Mouse (Mus musculus) monocyte, adult 5-6 weeks (primary cell): ENCODE data around the gene Ascc1. TPM values are rescaled to one million over a fixed set of nuclear protein-coding genes. Genes with fewer than 3 reads are reported as not detected.
A peak's percentile ranks its signal among the peaks of the same experiment; 100 is the strongest.
"Not testable (repeated sequence)": the region's sequence is repeated elsewhere in the genome, so short reads cannot be mapped to it uniquely, and the experiment has no call there.

ENCODE experiments used
- ATAC-seq: fragments of 153-309, 156-312 bp; replicated peaks from 2 replicates; pipeline ENCODE4 v1.8.0; 2017; ENCODE audit warnings: mild to moderate bottlenecking; ENCODE audit not compliant: low TSS enrichment, insufficient number of reproducible peaks, severe bottlenecking, poor library complexity, low FRiP score
- total RNA-seq: library from RNA; stranded (forward); fragments of 200-1000, 200-491, 200-594 nt; gene quantifications from 3 replicates; pipeline ENCODE4 v1.2.3, GENCODE M21; 2017

Gene Ascc1
- total RNA-seq, 1 experiment from 2014 or later: 13.0 TPM

DNA sequence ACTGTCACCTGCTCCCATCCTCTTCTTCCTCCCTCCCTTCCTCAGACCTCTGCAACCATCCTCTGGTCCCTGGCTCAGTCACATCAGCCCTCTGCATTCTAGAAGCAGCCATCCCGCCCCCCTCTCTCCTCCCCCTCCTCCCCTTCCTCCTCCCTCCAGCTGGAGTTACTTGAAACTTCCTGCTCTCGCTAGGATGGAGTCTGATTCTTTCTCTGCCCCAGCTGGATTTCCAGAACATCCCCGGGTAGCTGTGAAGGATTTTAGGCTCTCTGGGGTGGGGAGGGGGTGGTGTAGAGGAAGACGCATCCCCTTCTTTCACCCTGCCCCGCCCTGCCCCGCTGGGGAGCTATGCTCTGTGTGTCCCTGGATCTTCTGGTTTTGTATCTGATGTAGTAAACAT is 130.9 kb downstream of the Ascc1 start:
- no peak for ATAC-seq

- no peak for ATAC-seq
Observed at GRCm38 (mm10) chr10:60134201-60134600, 131.6 kb downstream of the Ascc1 start.

DNA sequence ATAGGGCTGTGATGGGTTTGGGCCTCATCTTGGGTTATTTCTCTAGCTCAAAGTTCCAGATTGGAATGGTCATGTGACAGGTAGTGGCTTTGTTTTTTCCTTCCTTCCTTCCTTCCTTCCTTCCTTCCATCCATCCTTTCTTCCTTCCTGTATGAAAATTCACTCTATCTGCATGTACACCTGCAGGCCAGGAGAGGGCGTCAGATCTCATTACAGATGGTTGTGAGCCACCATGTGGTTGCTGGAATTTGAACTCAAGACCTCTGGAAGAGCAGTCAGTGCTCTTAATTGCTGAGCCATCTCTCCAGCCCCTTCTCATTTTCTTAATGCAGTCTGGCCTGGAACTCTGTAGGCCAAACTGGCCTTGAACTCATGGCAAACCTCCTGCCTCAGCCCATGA is 133.4 kb downstream of the Ascc1 start:
- not testable (repeated sequence) for ATAC-seq

GRCm38 (mm10) chr10:60136935-60137334 is 134.3 kb downstream of the Ascc1 start:
- no peak for ATAC-seq

DNA sequence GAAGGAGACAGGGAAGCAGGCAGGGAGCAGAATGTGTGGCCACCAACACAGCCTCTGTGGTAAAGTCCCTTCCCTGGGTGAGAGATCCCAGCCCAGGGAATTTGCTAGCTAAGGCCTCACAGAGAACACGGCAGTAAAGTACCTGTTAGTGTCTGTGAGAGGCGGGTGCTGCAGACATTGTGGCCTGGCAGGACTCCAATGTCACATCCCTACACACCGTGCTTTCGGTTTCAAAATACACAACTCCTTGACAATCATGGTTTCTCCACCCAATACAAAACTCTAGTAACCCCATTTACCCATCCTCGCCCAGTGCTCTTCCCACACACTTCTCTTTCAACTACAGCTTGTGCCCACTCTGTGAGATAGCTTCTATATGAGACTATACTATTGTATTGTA is 136.1 kb downstream of the Ascc1 start:
- no peak for ATAC-seq

DNA sequence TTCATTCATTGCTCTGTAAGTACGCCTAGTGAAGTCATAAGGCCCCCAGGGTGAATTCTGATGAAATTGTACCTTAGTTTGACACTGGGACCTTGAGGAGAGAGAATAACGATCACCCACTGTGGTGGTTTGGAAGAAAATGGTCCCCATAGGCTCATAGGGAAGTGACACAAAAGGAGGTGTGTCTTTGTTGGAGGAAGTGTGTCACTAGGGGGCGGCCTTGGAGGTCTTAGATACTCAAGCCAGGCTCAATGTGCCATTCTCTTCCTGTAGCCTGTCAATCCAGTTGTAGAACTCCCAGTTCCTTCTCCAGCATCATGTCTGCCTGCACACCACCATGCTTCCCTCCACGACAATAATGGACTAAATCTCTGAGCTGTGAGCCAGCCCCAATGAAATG is 138.1 kb downstream of the Ascc1 start:
- no peak for ATAC-seq

- ATAC-seq: no peak
Observed at GRCm38 (mm10) chr10:60141656-60142160, 139.1 kb downstream of the Ascc1 start.

DNA sequence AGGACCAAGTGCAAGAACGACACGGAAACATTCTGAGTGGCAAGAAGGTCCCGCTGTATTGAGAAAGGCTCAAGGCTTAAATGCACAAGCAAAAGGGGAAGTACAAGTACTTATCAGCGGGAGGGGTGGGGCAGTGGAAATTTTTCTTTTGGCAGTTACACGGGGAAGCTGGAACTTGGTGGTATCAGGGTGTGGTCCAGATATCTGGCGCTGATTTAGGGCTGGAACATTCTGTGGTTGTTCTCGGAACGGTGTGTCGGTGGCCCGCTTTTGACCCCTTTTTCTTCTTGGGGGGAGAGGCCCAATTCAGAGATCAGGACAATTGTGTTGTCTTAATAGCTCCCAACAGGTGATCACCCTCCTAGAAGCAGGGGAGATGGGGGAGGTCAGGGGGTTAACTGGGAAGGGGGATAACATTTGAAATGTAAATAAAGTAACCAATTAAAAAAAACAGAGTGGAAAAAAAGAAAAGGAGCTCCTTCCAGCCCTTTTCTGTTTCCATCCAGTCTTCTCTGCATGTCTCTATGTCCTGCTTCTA is 145.0 kb downstream of the Ascc1 start:
- ATAC-seq: not testable (repeated sequence)

- ATAC-seq: peak; percentile 60; the same call in 1 of the 2 replicates
Observed at GRCm38 (mm10) chr10:60148087-60148486, 145.5 kb downstream of the Ascc1 start.

Other genes starting within 250 kb of the Ascc1 start
- 29.6 to 41.9 TPM (median 30.0 TPM) in 3 replicates for gene Dnajb12, start 123.2 kb upstream of the Ascc1 start, total RNA-seq
- gene Ddit4, start 51.0 kb upstream of the Ascc1 start, total RNA-seq: 29.5 to 34.2 TPM (median 34.2 TPM) in 3 replicates
- gene Anapc16, start 330 bp downstream of the Ascc1 start, total RNA-seq: 69.0 to 89.0 TPM (median 82.7 TPM) in 3 replicates
- 0.10 to 0.58 TPM (median 0.21 TPM) in 3 replicates for gene Spock2, start 103.4 kb downstream of the Ascc1 start, total RNA-seq
- 6.9 to 10.5 TPM (median 8.1 TPM) in 3 replicates for gene Chst3, start 216.5 kb downstream of the Ascc1 start, total RNA-seq